In genomic region chr19:44439302-44439701, GRCm38 (mm10) we compare ENCODE assay signal across 1 mouse cellular context.
TF ChIP-seq lines count a peak whose summit lies in the region.

No protein-coding gene starts in this region.

TF ChIP-seq in CH12.LX, 34 proteins besides CTCF, POLR2A, EP300 and RAD21 (continued from another document):
- TF ChIP-seq USF1 (IDR thresholded peaks at IDR 0.05; ENCODE audit: low read depth, low read length) (no peak), TBP (conservative IDR thresholded peaks at IDR 0.05; ENCODE audit: low read depth, low read length) (no peak), MEF2A (IDR thresholded peaks at IDR 0.05; ENCODE audit: borderline replicate concordance, low read depth, low read length) (no peak)
